Mouse (Mus musculus): ENCODE results near the gene Fkbp5.
"Not testable (repeated sequence)": the region's sequence is repeated elsewhere in the genome, so short reads cannot be mapped to it uniquely, and the experiment has no call there.

Gene Fkbp5

GRCm38 (mm10) chr17:28517441-28517955 lies at the start of gene Fkbp5:
Gene Fkbp5 (minus strand): TSS chr17:28517527.
- DNase-seq: peak; percentile 69 to 78

- no peak for DNase-seq
Observed at GRCm38 (mm10) chr17:28565181-28565580, 47.9 kb upstream of the Fkbp5 start.

- DNase-seq: no peak
Observed at GRCm38 (mm10) chr17:28561613-28562012, 44.3 kb upstream of the Fkbp5 start.

DNA sequence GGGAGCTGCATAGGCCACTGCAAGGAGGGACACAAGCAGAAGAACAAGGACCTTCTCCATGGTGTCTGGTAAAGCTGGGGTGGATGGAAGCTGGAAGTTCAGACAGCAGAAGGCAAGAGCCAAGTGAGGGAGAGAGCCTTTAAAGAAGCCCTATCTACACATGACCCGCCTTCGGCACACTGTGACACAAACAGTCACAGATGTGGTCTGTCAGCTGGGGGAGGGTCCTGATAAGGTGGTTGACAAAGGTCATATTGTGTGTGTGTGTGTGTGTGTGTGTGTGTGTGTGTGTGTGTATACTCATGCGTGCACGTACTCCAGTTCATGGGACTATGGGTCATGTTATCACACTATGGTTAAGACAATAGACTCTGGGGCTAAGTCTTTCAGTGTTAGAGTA lies 43.3 kb upstream of the Fkbp5 start, which contains the start of gene Clps:
TSS of gene Clps (minus strand) at position 169 of the 400 bp plus-strand sequence.
- DNase-seq: no peak

DNA sequence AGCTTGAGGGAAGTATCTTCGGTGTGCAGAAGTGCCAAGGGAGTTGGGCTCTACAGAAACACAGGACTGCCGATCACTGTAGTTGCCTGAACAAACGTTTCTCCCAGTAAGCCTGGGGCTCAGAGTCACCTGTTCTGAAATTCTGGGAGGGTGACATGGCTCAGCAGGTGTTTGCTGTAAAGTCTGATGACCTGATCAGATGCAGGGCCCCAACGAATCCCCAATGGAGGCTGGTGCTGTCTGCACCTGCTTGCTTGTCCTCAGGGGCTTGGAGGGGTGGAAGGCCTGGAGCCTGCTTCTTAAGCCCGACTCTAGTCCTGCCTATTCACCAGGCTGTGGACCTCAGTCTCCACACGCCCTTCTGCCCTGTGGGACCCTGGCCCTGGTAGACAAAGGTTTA lies 40.4 kb upstream of the Fkbp5 start:
- DNase-seq: no peak

DNA sequence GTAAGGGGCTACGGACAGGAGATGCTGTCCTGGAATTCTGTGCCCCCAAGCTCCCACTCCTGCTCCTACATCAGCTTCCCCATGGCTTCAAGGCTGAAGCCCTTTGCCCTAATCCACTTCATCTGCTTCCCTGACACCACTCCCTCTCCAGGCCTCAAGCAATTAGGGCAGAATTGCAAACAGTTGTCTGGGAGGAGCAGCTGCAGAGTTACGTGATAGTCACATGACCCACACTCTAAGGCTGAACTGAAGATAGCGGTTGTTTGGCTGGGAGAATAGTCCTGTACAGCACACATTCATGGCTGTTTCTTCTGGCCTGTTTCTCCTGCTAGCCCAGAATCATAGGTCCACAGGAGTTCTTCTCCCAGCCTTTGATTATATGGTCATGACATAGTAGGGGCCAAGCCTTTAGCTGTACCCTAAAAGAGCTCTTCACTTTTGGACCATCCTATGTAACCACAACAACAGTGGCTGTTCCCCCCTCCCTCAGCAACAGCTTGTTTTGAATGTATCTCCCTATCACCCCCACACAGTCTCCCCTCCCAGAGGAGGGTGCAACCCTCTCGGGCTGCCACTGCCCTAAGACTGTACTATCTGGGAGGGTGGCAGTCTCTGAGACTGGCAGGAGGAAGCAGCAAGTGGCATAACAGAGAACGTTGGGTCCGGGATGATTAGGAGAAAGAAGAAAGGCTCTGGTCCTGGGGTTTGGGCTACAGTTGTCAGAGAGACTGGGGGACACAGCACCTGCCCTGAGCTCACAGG lies 39.5 kb upstream of the Fkbp5 start:
- DNase-seq: no peak

- not testable (repeated sequence) for DNase-seq
Observed at GRCm38 (mm10) chr17:28554021-28554420, 36.7 kb upstream of the Fkbp5 start.

DNA sequence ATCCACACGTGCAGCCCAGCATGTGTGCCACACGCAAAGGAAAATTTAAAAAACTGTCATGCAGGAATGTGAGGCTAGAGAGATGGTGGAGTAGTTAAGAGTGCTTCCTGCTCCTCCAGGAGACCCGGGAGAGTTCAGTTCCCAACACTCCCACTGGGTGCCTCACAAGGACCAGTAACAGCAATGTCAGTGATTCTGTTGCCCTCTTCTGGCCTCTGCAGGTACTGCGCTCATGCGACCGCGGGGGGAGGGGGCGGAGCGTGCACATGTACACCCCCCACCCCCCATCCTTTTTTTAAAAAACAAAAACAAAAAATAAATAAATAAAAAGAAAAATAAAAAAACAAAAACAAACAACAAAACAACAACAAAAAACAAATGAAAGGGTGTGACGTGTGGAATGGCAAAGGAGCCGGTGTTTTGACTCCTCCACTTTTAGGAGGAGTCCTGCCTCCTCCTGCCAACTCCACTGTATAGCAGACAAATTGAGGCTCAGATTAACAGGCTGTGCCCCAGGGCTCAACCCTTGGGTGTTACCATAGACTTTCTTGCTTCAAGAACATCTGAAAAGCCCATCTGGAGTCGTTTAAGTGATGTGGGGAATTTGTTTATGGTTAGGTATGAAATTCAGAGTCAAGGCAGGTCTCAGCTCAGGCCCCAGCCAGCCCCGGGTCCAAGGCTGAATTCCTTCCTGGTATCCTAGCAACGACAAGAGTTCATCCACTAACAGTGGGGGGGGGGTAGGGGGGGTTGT lies 35.9 kb upstream of the Fkbp5 start:
- DNase-seq: peak; percentile 81 to 85

DNA sequence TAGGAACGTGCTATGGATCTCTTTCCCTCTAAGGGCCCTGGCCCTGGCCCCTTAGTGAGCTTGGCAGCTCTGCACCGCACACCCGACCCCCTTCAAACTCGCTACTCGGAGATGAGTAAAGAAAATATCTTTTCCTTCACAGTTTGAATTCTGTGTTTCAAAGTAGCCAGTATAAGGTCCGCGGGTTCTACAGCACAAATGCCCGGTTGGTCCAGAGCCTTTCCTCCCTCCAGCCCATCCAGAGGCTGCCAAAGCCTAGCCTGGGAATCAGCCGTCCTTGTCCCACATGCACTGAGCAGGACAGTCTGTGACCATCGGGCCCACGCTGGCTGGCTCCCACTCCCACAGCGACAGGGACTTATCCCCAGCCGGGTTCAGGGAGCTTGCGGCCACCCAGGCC lies 31.8 kb upstream of the Fkbp5 start, which contains the start of gene Clpsl2:
TSS of gene Clpsl2 (plus strand) at position 301 of the 400 bp plus-strand sequence.
- DNase-seq: no peak

DNA sequence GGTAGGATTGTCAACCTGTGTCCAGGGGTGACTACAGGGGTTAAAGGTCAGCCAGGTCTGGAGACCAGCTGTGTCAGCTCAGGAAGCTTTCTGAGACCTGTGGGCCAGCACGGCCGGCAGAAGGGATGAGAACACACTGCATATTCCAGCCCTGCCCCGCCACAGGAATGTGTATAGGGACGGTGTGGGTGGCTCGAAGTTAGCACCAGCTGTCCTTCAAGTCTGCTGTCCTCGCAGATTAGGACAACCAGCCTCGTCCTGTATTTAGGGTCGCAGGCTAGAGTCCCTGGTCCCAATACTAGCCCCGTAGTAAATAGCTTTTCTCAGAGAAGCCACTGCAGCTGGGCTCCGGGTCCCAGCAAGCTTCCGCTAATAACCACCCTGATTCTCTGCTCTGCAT lies 31.2 kb upstream of the Fkbp5 start:
- no peak for DNase-seq

DNA sequence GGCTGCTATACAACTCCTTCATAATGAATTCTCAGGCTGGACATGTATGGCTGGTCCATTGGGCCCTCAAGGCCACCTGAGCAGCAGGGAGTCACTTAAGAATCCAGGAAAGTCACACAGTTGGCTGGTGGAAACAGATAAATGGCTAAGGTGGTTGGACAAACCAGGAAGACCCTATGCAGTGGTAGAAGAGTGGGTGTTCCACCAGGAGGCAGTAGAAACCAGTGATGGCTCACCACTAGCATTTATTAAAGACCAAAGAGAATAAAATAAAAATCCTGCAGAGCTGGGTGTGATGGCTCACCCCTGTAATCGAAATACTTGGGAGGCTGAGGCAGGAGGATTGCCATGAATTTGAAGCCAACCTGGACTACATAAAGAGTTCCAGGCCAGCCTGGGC lies 29.6 kb upstream of the Fkbp5 start:
- peak; percentile 26 to 42 for DNase-seq

GRCm38 (mm10) chr17:28537881-28538280 lies 20.6 kb upstream of the Fkbp5 start:
- DNase-seq: no peak

DNA sequence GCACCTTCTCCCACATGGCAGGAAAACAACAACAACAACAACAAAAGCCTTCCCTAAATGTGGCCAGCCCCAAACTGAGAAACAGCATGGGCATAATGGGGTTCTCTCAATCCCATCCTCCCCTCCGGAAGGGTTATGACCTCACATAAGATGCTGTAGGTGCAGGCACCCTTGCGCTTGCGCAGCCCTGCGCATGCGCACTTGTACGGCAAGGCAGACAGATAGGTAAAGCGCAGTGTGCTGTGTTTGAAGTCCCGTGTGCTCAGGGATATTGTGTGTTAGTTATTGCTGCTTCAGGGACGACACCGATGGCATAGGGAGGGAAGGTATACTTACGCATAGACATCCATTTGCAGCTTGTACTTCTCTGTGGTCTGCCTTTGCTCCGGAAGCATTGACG lies 16.0 kb upstream of the Fkbp5 start:
- no peak for DNase-seq

GRCm38 (mm10) chr17:28532557-28532956 lies 15.2 kb upstream of the Fkbp5 start:
- no peak for DNase-seq

DNA sequence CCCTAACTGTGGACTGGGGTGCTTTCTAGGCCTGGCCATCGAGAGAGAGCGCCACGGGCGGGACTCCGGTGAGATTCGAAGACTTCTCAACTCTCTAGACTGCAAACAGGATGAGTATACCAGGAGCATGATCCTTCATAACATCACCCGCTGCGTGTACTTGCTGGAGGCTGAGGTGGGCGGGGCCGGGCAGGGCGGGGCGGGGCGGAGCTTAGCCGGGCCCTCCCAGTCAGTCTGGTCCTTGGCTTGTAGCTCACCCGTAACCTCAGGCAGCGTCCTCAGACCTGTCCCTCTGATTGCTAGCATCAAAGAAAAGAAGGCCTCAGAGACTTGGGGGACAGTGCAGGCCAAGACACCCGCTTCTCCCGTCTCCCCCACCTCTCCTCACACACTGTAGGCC lies 14.6 kb upstream of the Fkbp5 start:
- peak; percentile 33 to 49 for DNase-seq

DNA sequence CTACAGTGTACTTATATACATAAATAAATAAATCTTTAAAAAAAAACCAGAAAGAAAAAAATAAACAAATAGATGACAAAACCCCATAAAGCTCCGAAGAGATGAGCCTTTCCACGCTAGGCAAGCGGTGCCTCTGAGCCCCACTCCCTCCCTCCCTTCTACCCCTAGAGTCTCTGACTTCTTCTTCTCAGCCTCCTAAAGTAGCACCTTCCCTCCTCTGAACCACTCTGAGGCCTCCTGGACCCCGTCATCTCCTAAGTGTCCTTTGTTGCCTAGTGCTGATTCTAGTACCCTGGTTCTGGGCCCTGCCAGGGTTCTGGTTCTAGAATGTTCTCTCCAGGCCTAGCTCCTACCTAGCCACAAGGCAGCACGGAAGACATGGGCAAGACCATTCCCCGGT lies 13.2 kb upstream of the Fkbp5 start, which contains the start of gene Armc12:
TSS of gene Armc12 (plus strand) at position 301 of the 400 bp plus-strand sequence.
- no peak for DNase-seq

GRCm38 (mm10) chr17:28529116-28529515 lies 11.8 kb upstream of the Fkbp5 start:
- no peak for DNase-seq

DNA sequence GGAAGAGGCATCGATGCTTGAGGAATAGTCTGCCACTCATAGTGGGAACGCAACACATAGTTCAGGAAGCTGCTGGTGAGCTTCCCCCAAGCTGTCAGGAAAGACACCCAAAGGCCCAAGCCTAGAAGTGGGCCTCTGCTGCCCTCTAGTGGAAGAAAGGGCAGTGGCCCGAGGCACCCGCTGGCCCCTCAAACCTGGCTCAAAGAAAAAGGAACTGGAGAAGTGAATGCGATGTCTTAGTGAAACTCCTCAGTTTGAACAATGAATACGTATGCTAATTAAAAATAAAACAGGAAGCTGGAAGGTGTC lies 10.7 kb upstream of the Fkbp5 start:
- peak; percentile 90 to 91 for DNase-seq

GRCm38 (mm10) chr17:28527184-28528042 lies 10.1 kb upstream of the Fkbp5 start:
- peak in 1 of 2 experiments; percentile 41 for DNase-seq

GRCm38 (mm10) chr17:28524831-28525430 lies 7.6 kb upstream of the Fkbp5 start:
- DNase-seq: no peak

DNA sequence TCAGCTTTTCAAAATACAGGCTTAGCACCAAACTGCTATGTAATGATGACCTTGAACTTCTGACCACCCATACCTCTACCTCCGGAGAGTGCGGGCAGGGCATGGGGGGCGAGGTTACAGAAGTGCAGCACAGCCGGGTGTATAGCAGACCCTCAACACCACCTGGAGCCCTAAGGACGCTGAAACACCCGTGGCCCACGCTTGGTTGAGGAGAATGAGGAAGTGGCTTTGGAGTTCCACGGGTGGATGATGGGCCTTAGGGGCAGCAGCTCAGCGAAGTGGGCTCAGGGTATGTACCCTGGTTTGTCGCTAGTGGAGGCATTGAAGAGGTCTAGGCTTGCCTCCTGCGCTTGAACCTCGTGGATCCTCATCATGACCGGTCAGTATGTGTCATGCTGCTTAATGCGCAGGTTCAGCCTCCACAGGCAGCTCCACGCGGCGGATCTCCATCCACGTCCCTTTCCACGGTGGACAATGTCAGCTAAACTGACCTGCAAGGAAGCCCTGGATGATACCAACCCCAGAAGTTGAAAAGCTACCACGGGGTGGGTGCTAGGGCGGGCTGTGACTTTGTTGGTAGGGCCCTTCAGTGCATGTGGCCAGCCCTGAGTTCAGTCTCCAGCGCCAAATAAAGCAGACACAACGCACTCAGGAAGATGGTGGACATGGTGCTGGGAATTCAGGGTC lies 6.8 kb upstream of the Fkbp5 start:
- no peak for DNase-seq

Measured in kidney, postnatal 4 days (tissue).